Mouse (Mus musculus): ENCODE results near the gene Fam107b.

DNA sequence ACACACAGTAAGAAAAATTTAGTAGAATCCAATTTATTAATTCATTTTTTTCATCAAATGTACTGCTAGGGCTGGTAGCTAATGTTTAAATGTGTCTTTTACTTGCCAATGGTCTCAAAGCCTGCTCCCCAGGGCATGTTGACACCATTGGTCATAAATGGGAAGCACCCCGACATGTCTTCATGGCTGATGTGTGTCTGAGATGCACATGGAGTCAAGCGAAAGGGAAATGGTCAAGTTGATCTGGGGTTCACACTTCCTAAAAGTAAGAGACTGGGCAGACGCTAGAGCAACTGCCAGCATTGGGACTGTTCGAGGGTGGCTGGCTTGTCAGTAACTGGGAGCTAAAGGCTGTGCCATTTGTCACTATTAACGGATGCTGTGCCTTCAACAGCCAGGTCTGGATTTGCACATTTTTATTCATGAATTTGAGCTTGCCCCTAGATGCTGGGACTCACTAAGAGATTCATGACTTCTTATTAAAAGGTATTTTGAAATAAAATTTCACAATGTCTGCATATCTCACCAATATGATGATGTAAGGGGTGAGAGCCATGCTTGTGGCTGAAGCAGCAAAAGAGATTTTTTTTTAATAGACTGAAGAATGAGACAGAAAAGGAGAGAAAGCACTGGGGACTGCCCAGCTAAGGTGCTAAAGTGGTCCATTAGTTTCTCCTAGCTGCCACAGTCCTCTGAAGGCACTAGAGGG lies 60.6 kb downstream of the Fam107b start:
- TF ChIP-seq CTCF (IDR thresholded peaks at IDR 0.05; ENCODE audit: insufficient read depth, low read depth, low read length) (no peak), POLR2A (IDR thresholded peaks at IDR 0.05; ENCODE audit: insufficient read depth, low read depth, low read length) (no peak)
